Mouse (Mus musculus) E14TG2a.4 (cell line): ENCODE measurements at regions not wholly inside any gene's neighbourhood (a gene's known extent, or its start where the extent isn't known, plus 50 kb on each side); places are given as distances from the start of the nearest gene placed in this dataset.

ENCODE experiments used
- H3K27me3 ChIP-seq: 2 replicates; pipeline ENCODE4 v1.6.1; 2014; ENCODE audit warnings: low read length, control low read depth; ENCODE audit not compliant: insufficient read depth
- H3K36me3 ChIP-seq: 2 replicates; pipeline ENCODE4 v1.6.1; 2014; ENCODE audit warnings: low read length, control low read depth; ENCODE audit not compliant: insufficient read depth
- H3K4me1 ChIP-seq: replicated peaks from 2 replicates; pipeline ENCODE4 v1.6.1; 2014; ENCODE audit warnings: low read depth, low read length, control low read depth
- H3K4me3 ChIP-seq: replicated peaks from 2 replicates; pipeline ENCODE4 v1.5.1; 2014; ENCODE audit warnings: mild to moderate bottlenecking, low read length
- H3K9me3 ChIP-seq: 2 replicates; pipeline ENCODE4 v1.6.1; 2014; ENCODE audit warnings: low read length, control low read depth
- CTCF ChIP-seq: conservative IDR thresholded peaks from 2 replicates; pipeline ENCODE4 v1.5.1; 2014; ENCODE audit warnings: low read length
- NANOG ChIP-seq: IDR thresholded peaks from 2 replicates; pipeline ENCODE4 v1.6.1; 2014; ENCODE audit warnings: borderline replicate concordance, low read length, mixed read lengths
- POU5F1 ChIP-seq: IDR thresholded peaks from 2 replicates; pipeline ENCODE4 v1.6.1; 2014; ENCODE audit warnings: low read length, borderline replicate concordance

DNA sequence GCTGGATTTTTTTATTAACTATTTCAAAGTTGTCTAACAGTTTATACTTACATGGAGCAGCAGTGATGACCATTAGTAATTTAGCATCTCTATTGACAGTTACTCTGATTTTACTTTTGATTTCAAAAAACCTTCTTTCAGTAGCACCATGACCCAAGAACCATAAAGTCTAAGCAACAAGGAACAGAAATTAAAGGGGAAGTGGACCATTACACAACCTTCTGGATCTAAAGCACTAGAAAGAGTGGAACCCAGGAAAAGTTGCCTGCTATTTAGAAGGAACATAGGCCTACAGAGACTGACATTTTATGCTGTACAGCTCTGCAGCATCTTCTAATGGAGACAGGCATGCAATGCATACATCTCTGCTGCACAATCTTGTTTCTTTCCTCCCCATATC, 56.0 kb upstream of the Il15 start:
- no peaks in the 10 kb centered on the region for H3K9me3 ChIP-seq
- H3K36me3 ChIP-seq: no peaks in the 10 kb centered on the region
- no peaks in the 10 kb centered on the region for H3K4me1 ChIP-seq
- TF ChIP-seq CTCF (no peak), NANOG (no peak), POU5F1 (no peak)
- no peaks in the 10 kb centered on the region for H3K27me3 ChIP-seq
- no peak overlapping the region for H3K4me3 ChIP-seq

- no peaks in the 10 kb centered on the region for H3K36me3 ChIP-seq
- TF ChIP-seq NANOG (no peak), CTCF (no peak), POU5F1 (no peak)
These were observed 51.0 kb upstream of the Il15 start for GRCm38 (mm10) chr8:82454056-82454455.

More at GRCm38 (mm10) chr8:82454056-82454455, 51.0 kb upstream of the Il15 start:
- no peaks in the 10 kb centered on the region for H3K4me1 ChIP-seq
- no peak overlapping the region for H3K4me3 ChIP-seq
- no peaks in the 10 kb centered on the region for H3K9me3 ChIP-seq
- H3K27me3 ChIP-seq: no peaks in the 10 kb centered on the region
